Mouse (Mus musculus): ENCODE measurements at regions not wholly inside any gene's neighbourhood (a gene's known extent, or its start where the extent isn't known, plus 50 kb on each side); places are given as distances from the start of the nearest gene placed in this dataset.
A peak's percentile ranks its signal among the peaks of the same experiment; 100 is the strongest.

DNA sequence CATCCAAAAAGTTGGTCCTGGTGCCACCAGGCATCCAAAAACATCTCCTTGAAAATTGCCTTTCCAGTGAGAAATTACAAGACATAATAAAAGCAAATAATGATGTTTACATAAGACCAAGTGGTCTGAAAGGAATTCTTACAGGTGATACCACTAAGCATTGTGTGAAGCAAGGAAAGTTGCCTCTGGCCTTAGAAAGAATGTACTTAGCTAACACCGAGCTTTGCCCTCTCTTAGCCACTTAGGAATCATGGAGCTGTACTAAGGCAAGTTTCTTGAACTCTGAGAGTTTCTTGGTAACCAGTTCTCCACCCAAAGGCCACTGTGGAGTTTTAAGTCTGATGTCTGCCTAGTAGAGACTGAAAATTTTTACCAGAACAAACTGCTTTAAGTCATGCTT, 359.4 kb upstream of the Cdh11 start:
- DNase-seq: no peak

DNA sequence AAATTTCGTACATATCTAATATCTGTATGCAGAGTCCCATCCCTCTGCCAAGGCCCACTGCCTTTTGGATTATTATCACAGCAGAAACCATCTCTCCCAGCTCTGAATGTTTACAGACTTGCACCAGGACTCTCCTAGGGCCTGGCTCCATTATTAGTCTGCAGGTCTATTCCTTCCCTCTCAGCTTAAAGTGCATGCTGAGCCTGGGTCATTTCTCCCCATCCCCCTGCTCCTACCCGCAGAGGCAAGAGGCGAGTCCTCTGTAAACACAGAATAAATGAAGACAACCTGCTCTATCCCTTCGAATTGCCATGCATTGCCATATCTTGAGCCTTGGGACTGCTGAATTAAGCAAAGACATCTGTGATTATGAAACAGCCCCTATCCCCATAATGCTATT, 362.6 kb upstream of the Cdh11 start:
- no peak for DNase-seq

DNA sequence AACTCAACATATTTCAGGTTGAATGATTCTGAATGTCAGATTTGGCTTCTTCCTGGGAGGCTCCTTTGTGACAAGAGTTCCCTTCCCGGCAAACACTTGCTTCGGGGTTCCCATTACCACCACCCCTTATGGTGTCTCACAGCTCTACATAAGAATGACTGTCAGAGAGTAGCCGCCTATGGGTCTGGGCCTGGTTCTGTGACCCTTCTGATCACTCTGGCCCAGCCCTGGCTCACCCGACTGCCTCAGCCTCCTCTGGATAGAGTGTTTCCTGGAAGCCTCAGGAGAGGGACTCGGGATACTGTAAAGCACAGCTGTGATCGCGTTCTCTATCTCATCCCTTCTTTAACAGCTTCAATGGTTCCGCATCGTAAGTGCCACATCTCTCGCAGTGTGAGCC, 363.0 kb upstream of the Cdh11 start:
- no peak for DNase-seq

DNA sequence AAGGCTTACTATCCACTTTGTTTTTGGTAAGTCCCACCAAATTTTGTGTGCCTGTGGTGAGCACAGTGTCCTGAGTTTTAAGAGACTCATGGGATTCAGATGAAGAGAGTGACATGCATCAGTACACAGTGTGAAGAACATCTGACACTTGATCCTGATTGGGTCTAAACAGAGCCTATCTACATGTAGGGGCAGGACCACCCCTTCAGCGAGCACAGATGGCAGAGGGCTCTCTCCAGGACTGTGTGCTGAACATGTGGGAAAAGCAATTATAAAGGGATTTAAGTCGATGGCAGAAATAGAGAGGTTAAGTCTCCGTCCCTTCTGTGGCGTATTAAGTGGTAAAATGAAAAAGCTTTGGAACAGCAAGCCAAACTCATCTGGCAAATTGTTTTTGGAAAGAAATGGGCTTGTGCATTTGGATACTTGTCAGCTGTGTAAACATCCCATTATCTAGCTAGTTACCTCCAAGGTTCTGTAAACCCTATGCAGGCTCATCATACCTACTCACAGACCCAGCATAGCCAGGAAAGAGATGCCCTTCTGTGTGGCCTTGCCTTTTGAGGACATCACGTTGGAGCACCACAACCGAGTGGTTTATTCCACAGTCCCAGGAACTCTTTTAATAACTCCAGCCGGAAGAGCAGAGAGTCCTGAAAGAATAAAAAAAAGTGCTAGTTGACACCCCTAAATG, 381.3 kb upstream of the Cdh11 start:
- no peak for DNase-seq

DNA sequence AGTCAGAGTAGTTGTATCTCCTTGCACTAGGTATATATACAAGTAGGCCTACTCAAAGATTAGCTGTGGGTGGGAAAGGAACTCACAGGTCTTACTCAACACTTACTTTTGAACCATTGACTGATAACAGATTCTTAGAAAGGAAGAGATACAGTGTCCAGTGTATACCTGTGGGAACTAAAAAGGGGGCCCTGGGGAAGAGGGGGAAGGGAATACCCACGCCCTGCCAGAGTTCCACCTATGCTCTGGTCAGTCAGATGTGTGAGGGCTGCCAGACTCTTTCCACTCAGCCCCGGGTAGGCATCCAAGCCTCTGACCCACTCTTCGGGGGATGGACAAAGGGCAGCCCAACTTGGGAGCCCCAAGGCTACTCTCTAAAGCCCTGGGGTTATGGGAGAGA, 387.9 kb upstream of the Cdh11 start:
- no peak for DNase-seq

DNA sequence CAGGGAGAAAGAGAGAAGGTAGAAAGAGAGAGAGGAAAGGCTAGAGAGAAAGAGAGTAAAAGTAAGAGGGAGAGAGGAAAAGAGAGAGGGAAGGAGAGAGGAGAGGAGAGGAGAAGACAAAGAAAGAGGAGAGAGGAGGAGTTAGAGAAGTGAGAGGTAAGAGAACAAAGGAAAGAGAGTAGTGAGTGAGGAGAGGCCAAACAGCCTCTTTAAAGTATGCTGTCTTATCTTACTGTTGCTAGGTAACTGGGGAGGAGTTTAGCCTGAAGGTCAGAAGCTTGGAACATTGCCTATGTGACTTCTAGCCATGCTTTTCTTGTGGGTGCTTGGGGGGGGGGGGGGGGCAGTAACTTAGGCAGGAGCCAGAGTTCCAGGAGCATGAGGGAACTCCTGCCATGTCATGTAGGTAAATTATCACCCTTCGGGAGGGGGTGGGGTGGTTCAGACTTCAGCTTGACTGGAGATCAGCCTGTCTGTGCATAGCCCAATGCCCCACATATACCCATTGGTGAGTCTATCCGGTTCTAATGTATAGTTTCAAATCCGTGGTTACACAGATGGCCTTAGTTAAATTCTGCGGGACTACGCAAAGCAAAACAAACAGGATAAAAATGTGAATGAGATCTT, 388.5 kb upstream of the Cdh11 start:
- DNase-seq: no peak

DNA sequence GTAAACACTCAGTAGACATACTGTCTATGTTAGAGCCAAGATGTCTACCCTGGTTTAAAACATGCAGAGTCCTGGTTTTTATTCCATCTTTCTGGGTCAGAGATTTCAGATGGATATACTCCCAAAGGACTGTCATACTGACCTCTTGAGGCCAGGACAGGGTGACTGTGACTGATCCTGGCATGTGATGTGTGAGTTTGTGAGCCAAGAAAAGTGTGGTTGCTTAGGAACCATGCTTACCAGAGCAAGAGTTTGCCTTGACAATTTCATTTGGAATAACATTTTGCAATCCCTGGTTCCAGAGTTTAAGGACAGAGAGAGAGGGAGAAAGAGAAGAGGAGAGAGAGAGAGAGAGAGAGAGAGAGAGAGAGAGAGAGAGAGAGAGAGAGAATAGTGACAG, 395.2 kb upstream of the Cdh11 start:
- no peak for DNase-seq

DNA sequence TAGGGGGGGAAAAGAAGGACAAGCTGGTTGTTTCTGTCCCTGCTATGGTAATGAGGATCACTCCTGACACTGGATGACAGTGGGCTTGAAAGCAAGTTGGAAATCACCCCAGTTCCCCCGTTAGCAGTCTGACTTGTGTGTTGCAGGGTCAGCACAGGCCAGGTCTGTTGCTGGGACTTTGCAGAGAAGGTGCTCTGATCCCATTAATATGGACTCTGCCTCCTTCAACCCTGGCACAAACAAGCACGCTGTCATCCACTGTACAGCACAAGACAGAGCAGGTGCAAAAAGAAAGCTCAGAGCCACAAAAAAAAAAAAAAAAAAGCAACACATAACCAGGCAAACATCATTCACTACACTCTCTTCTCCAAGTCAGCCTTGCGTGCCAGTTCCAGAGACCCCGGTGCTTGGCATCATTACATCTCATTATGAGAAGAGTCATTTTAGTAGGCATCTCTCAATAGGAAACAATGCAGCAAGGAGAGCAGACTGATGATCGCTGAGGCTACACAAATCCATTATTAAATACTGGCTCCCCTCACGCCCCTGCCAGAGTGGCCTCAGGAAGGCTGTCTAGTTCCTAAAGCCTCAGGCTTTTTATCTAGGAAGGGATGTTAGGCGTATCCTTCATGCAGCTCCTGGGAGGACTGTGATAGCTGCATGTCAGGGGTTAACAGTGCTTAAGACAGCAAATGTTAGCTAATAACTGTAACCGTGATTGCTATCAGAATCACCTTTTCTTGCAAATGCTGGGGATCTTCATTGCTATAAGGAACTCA, 403.5 kb upstream of the Cdh11 start:
- DNase-seq: no peak

DNA sequence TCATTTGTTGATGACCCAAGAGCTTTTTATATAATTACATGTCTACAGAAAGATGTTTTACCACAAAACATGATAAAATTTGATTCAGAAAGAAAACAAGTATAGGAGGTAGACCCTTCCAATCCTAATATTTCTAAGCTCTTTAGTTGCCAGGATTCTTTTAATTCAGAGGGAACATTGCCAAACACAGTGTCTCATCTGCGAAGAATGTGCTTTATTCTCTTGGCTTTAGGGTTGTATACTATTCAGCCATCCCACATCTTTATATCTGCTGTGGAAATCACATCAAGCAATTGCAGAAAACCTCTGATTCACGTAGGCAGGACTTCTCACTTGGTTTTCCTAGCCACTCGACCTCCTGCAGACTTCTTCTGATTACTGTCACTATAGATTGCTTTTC, 412.8 kb upstream of the Cdh11 start:
- no peak for DNase-seq

DNA sequence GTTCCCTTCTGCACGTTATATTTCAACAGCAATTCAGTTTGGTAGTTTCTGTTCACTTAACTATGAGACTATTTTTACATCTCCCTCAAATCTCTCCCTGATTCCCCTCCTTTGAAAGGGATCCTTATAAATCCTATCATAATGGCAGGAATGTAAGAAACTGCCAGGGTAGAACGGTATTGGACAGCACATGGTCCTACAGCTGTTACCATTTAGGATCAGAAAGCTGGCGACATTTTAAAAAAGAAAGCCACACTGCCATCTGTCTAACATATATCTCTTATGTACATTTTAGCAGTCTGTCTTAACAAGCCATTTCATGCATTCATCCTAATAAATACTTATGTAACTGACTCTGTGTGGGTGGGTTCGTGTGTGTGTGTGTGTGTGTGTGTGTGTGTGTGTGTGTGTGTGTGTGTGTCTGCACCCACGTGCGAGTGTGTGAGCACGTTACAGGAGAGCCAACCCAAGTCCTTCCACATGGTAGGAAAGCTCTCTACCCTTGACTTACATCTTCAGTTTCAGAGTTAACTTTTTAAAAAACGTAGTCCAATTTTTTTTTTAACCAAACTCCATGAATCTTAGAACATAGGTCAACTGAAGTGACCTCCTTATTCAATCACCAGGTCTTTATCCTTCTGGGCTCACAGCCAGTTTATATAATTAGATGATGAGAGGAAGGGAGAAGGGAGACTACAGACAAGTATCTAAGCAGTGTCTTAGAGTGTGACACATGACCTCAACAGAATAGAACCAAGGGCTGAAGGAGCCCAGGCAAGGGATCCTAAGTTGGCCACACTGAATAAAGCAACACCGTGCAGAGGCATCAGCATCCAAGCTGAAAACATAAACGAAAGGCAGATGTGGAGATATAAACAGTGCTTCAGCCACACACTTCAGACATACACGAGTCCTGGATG, 414.5 kb upstream of the Cdh11 start:
- DNase-seq: no peak

DNA sequence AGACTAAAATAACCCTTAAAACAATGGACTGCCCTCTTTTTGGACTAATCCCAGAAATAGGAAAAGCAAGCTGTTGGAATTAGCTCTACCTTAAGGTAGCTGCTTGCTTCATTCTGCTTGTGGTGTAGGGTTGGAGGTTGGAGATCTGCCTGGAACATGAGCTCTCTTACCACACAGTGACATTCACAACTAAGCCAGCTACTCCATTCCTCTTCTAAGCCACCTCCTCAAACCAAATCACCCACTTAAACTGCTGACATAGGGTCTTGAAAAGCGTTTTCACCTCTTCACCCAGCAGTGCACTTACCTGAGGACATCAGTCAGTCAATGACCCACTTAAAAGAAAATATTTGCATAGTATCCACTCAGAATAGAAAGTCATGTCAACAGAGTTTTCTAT, 418.3 kb upstream of the Cdh11 start:
- DNase-seq: no peak

DNA sequence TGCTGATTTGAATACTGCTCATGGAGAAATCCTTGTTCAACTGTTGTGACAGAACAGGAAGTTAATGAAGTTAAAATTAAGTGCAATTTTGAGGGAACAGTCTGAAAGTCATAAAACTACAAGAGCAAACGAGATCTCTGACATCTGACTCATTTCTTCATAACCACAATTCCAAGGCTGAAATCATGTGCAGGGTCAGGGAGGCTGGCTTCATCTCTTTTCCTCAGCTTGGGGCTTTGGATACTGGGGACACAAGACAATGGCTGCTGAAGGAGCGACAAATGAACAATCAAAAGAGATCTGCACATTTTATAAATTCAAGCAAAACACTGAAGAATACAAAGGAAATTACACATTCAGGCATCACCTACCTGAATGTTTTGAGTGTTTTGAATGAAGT, 429.2 kb upstream of the Cdh11 start:
- DNase-seq: no peak

DNA sequence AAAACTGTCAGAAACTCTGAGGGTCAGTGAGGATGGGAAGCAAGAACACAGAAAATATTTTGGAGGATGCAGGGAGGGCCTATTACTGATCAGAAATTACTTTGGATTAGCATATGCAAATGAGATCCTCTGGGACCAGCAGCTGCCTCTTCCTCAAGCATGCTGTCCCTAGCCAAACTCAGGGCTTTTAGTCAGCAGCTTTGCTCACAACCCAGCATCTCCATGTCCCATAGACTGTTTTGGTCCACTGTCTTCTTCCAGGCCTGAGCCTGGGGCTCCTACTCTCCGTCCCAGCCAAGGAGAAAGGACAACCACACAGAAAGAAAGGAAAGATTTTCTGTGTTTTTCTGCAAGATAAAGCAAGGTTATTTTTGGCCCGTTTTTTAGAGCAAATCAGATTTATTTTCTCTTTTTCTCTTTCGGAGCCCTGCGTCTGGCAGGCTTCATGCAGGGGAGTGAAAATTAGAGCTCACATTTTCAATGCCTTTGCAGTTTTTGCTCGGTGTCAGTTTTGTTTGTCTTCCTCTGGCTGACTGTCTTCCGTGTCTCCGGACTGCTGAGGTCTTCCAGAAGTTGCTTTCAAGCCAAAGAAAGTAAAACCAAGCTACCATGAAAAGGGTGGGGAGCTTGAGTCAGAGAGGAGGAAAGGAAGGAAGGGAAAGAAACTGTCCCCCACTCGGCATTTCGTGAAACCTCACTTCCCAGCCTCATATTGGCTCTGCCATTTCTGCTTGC, 445.5 kb upstream of the Cdh11 start:
- DNase-seq: peak; percentile 6

DNA sequence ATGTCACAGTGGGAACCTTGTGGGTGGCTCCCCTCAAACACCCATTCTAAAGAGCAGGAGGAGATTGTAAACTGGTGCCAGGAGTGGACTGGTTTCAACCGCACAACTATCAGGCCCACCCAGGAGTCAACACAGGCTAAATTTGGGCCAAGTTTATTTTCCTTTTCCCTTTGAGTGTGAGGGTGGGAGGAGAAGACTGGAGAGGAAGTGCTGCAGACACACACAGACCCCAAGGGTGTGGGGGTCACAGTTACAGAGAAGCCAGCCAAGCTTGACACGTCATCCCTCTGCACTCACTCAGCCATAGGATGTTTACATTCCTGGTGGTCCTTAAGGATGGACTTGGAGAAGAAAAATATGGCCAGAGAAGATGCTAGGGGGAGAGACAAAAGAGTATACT, 448.9 kb upstream of the Cdh11 start:
- DNase-seq: no peak

DNA sequence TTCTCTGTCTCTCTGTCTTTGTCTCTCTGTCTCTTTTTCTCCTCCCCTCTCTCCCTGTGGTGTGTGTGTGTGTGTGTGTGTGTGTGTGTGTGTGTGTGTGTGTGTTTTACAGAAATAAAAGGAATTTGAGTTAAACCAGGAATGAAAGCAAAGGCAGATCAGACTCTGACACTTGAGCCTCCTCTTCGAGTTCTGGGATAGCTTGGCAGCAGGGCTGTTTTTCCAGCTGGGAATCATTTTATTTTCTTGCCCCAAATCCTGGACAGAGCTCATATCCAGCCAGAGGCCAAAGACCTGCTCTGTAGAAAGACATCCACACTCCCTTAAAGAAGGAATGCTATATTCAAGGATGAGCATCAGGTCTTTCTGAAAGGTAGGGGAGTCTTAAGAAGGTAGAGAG, 450.2 kb upstream of the Cdh11 start:
- no peak for DNase-seq

DNA sequence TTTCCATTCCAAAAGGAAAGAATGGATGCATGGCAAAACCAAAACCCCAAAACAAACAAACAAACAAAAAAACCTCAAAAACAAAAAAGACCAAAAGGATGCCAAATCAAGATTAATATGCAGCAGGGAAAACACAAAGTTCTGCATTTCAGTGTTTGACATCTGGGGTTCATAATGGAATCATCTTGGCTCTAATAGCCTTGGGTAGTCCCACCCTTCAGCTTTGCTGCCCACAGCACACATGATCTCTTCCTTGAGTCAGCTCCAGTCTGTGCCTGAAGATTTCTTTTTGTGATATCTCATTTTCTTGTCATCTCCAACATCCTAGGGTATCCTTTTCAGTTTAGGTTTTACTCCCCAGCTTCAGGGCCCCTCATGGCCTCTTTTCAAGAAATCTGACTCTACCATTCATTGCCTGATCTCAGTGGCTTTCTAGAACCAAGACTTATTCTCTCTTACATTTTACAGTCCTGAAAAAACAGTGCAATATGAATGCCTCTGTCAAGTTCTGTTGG, 453.1 kb upstream of the Cdh11 start:
- DNase-seq: no peak

DNA sequence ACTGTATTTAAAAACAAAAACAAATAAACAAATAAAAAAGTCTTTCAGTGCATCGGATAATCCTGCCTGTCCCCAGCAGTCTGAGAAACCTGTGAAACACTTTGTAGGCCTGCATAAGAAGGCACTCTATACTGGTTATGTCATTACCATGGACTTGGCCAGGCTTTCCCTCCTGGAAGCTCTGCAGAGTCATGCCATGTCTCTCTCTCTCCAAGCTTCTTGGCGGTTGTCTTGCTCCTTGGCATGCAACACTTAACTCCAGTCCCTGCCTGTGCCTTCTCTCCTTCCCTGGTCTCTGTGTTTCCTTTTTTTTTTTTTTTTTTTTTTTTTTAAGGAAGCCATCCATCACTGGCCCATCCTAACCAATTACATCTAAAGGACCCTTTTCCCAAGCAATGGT, 458.7 kb upstream of the Cdh11 start:
- no peak for DNase-seq

DNA sequence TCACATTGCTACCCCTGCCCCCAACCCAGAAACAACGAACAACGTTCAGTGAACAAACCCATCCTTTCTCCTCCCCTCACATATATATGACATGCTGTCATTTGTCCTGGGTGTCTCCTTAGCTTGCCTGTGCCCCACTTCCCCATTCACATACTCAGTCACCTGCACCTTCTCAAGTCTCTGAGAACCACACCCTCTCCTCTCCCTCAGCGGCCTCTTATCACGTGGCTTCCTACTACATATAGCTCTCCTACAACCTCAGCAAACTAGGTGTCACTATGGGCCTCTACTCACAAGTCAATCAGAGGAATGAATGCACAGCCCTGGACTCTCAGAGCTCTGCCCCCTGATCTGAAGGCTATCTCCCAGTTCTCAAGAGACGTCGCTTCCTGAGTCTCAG, 459.2 kb upstream of the Cdh11 start:
- DNase-seq: no peak

DNA sequence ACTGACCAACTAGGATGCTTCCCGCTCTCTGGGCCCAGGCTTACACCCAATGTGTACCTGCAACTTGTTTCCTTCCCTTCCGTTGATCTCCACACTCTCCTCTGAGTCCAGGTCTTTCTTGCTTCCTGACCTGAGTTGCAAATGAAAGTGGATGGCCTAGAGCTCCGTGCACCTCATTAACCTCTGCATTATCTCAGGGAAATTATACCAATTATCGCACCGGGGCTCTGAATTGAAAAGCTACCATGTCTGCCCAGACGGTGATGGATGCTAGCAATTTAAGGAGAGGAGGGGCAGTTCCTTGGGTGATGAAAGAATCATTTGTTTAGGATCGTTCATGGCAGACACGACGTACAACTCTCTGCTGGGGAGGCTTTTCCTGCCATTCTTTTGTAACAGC, 460.4 kb upstream of the Cdh11 start:
- DNase-seq: no peak

DNA sequence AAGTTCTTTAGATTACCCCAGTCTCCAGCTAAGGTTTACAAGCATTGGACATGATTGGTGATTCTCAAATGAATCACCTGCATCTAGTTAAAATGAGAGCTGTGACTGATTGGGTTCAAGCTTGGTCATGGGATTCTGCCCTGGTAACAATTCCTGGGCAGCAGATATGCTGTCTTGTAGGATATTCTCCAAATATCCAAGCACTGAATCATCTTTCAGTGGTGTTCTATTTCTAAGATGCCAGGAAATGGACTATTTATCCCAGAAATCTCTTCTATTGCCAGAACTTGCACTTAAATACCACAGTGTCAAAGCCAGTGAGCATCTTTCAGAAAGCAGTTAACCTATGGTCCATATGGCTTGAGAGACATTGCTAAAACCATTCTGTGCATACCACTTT, 475.8 kb upstream of the Cdh11 start:
- no peak for DNase-seq

DNA sequence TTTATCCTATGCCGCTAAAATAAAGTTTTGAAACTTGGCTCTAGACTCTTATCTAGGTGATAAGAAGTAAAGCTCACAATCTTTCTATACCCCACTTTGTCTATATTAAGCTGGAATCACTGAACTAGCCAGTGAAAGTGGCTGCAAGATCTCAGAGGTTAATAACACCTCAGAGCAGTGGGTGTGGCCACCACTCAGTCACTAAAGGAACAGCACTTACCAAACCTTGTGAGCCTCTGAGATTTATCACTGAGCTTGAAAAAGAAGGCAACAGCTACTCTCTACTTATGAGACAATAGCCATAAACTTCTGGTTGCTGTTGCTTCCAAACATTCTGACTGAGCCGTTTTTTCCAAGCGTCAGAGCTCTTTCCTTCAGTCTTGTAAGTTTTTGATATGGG, 484.6 kb upstream of the Cdh11 start:
- DNase-seq: no peak

DNA sequence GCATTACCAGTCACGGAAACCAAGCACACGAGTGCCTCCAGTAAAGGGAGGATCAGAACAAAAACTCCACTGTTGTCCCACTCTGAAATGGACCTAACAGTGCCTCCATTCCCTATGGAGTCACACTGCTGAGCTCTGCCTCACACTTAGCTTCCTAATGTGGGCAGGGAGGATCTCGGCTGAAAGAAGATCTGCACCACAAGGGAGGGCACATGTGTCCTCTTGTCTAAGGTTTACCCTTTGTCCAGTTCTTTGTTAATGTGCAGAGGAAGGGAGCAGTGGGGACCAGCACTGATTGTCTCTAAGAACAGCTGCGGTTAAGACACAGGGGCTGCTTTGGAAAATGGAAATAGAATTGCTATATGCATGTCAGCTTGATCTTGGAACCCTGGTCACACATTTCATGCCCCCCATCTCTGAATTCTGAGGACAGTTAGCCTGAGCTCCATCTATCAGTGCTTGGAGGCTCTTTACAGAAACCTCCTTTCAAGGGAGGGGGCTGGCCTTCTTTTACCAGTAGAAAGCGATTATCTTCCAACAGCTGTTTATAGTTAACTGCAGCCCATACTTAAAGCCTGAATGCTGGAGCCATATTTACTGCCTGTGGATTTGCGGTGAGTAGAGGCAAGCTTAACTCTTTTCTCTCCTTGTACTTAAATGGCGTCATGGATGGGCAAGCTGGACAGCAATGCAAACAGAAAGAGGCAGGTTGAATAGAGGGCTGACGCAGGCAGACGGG, 485.5 kb upstream of the Cdh11 start:
- no peak for DNase-seq
